Mouse (Mus musculus) hematopoietic stem cell, adult 5-6 weeks (primary cell): ENCODE results near the gene Ago4. TPM values are rescaled to one million over a fixed set of nuclear protein-coding genes. Genes with fewer than 3 reads are reported as not detected.

Source experiments
- ATAC-seq, 2 experiments: fragments of 125-278 bp in 1 of 2; replicated peaks in 1 of 2; 2 replicates each; pipeline ENCODE4 v1.8.0; 2016 to 2017; ENCODE audit warnings: inconsistent platforms in 2 of 2, mild to moderate bottlenecking in 2 of 2, moderate number of reproducible peaks in 2 of 2, low read depth in 1 of 2, moderate TSS enrichment in 1 of 2; ENCODE audit not compliant: low FRiP score in 2 of 2, poor library complexity in 2 of 2, severe bottlenecking in 2 of 2, insufficient read depth in 1 of 2, low TSS enrichment in 1 of 2
- total RNA-seq: library from RNA; stranded (forward); fragments of 172-1452, 232-1000 nt; gene quantifications from 2 replicates; pipeline ENCODE4 v1.2.3, GENCODE M21; 2017

Ago4 gene
- total RNA-seq, 1 experiment from 2014 or later: 6.3 TPM

GRCm38 (mm10) chr4:126490726-126491125 is 42.5 kb downstream of the Ago4 start:
- ATAC-seq: no peak

- ATAC-seq: peak; percentile 42 to 86; a peak in 3 of 4 replicates
These were observed 43.5 kb downstream of the Ago4 start for GRCm38 (mm10) chr4:126489811-126490210.

GRCm38 (mm10) chr4:126486217-126486616 is 47.1 kb downstream of the Ago4 start:
- ATAC-seq: no peak

- no peak for ATAC-seq
These were observed 48.2 kb downstream of the Ago4 start for GRCm38 (mm10) chr4:126485065-126485464.

- no peak for ATAC-seq
These were observed 49.4 kb downstream of the Ago4 start for GRCm38 (mm10) chr4:126483874-126484273.

GRCm38 (mm10) chr4:126482951-126483350 is 50.3 kb downstream of the Ago4 start:
- ATAC-seq: no peak

GRCm38 (mm10) chr4:126481461-126481860 is 51.8 kb downstream of the Ago4 start:
- ATAC-seq: no peak

- no peak for ATAC-seq
These were observed 53.0 kb downstream of the Ago4 start for GRCm38 (mm10) chr4:126480288-126480687.

- ATAC-seq: no peak
These were observed 60.2 kb downstream of the Ago4 start for GRCm38 (mm10) chr4:126473031-126473430.

GRCm38 (mm10) chr4:126469334-126469733 is 63.9 kb downstream of the Ago4 start:
- ATAC-seq: no peak

- peak; percentile 67 to 78 for ATAC-seq
These were observed 64.3 kb downstream of the Ago4 start for GRCm38 (mm10) chr4:126468925-126469324.

GRCm38 (mm10) chr4:126468285-126468901 is 64.9 kb downstream of the Ago4 start, which contains the start of gene Ago1:
Ago1 (minus strand) TSS chr4:126468583.
- peak; percentile 83 to 86 for ATAC-seq

- ATAC-seq: peak; percentile 37 to 49
These were observed 65.5 kb downstream of the Ago4 start for GRCm38 (mm10) chr4:126467721-126468284.

- ATAC-seq: no peak
These were observed 67.0 kb downstream of the Ago4 start for GRCm38 (mm10) chr4:126466251-126466750.

- no peak for ATAC-seq
These were observed 67.4 kb downstream of the Ago4 start for GRCm38 (mm10) chr4:126465843-126466242.

- ATAC-seq: no peak
These were observed 68.4 kb downstream of the Ago4 start for GRCm38 (mm10) chr4:126464892-126465235.

- no peak for ATAC-seq
These were observed 68.9 kb downstream of the Ago4 start for GRCm38 (mm10) chr4:126464189-126464891.

GRCm38 (mm10) chr4:126455441-126455840 is 77.8 kb downstream of the Ago4 start:
- ATAC-seq: no peak
